Mouse (Mus musculus): Measurements from ENCODE around the gene Rps13.

DNA sequence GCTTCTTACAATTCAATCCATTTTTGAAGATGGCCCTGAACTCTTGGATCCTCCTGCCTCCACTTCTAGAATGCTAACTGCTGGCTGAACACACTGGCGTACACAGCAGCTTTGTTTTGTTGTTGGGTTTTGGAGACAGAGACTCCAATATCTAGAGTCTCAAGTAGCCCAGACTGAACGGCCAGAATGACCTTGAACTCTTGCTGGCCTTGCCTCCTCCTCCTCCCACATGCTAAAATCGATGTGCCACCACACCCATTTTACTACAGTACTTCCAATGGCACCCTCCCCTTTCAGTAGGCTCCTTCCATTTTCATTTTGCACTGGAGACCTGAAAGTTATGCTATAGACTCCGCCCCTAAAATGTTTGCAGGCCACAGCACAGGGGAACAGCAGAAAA is 32.9 kb downstream of the Rps13 start:
- TF ChIP-seq CTCF (IDR thresholded peaks at IDR 0.05; ENCODE audit: control insufficient read depth, insufficient read depth, low read length) (no peak), POLR2A (IDR thresholded peaks at IDR 0.05; ENCODE audit: borderline replicate concordance, control insufficient read depth, low read depth, low read length) (no peak)
